Mouse (Mus musculus) liver, postnatal 0 days (tissue): ENCODE data around the gene Acp2.

Experiments used
- CTCF ChIP-seq: sonication (generic); IDR thresholded peaks from 2 replicates; pipeline ENCODE4 v1.5.1; 2016; ENCODE audit warnings: antibody characterized with exemption, low read depth
- EP300 ChIP-seq: IDR thresholded peaks from 2 replicates; pipeline ENCODE4 v1.6.1; 2016; ENCODE audit warnings: antibody characterized with exemption, low read depth, mild to moderate bottlenecking

DNA sequence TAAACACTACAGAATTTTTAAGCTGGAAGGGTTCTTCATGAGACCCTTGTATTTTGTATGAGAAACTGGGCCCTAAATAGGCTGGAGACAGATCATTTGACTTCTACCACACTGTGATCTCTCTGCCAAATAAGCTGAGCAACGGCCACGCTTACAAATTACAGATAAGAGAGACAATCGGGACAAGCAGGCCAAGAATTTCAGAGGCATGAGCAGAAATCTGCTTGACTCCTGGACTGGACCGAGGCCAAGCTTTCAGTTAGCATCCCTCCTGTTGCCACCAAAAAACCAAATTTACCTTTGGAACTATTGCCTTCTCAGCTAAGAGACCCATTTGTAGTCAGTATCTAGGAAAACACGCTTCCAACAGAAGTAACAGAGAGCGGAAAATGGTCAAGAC, 42.1 kb upstream of the Acp2 start:
- TF ChIP-seq CTCF = no peak
- no peak for TF ChIP-seq EP300
